Mouse (Mus musculus) heart, embryonic 14.5 days (tissue): ENCODE results near the gene Alg2. TPM values are rescaled to one million over a fixed set of nuclear protein-coding genes. Genes with fewer than 3 reads are reported as not detected.

ENCODE experiments used
- ATAC-seq: fragments of 200-750 bp; cut with Nextera tagmentation; 2 replicates; pipeline ENCODE4 v1.8.0; 2017; ENCODE audit warnings: low read depth, moderate TSS enrichment; ENCODE audit not compliant: insufficient number of reproducible peaks, insufficient read depth, low FRiP score
- H3K27ac ChIP-seq, 2 experiments: fragments of 200-500 bp in 1 of 2; fragments of 300-500 bp in 1 of 2; sonication (generic) in 1 of 2; replicated peaks in 1 of 2; 2 replicates each; pipeline ENCODE4 v1.5.1; 2012 to 2014; ENCODE audit warnings: low read depth in 2 of 2, low read length in 2 of 2, control low read depth in 1 of 2, mild to moderate bottlenecking in 1 of 2, mixed read lengths in 1 of 2; ENCODE audit not compliant: control insufficient read depth in 1 of 2, insufficient read depth in 1 of 2
- H3K27me3 ChIP-seq: fragments of 300-500 bp; sonication (generic); 2 replicates; pipeline ENCODE4 v1.6.1; 2014; ENCODE audit warnings: mild to moderate bottlenecking, low read length, control low read depth; ENCODE audit not compliant: control insufficient read depth, insufficient read depth
- H3K36me3 ChIP-seq: fragments of 300-500 bp; sonication (generic); 2 replicates; pipeline ENCODE4 v1.6.1; 2014; ENCODE audit warnings: mild to moderate bottlenecking, control low read depth, low read length, mixed read lengths; ENCODE audit not compliant: control insufficient read depth, insufficient read depth
- H3K4me1 ChIP-seq, 2 experiments: fragments of 200-500 bp in 1 of 2; fragments of 300-500 bp in 1 of 2; sonication (generic) in 1 of 2; 2 replicates each; pipeline ENCODE4 v1.6.1; 2012 to 2014; ENCODE audit warnings: low read length in 2 of 2, control low read depth in 1 of 2, mixed read lengths in 1 of 2; ENCODE audit not compliant: control insufficient read depth in 2 of 2, insufficient read depth in 2 of 2
- H3K4me2 ChIP-seq: fragments of 300-500 bp; sonication (generic); 2 replicates; pipeline ENCODE4 v1.6.1; 2014; ENCODE audit warnings: mild to moderate bottlenecking, low read length
- H3K4me3 ChIP-seq, 2 experiments: fragments of 200-500 bp in 1 of 2; fragments of 300-500 bp in 1 of 2; sonication (generic) in 1 of 2; 2 replicates each; pipeline ENCODE4 v1.5.1; 2012 to 2014; ENCODE audit warnings: low read length in 2 of 2, mild to moderate bottlenecking in 2 of 2, control low read depth in 1 of 2, low read depth in 1 of 2, moderate library complexity in 1 of 2; ENCODE audit not compliant: control insufficient read depth in 1 of 2, insufficient read depth in 1 of 2
- H3K9ac ChIP-seq: fragments of 300-500 bp; sonication (generic); 2 replicates; pipeline ENCODE4 v1.6.1; 2014; ENCODE audit warnings: mild to moderate bottlenecking, low read length
- H3K9me3 ChIP-seq: fragments of 300-500 bp; sonication (generic); 2 replicates; pipeline ENCODE4 v1.6.1; 2016; ENCODE audit warnings: low read length, control low read depth; ENCODE audit not compliant: control insufficient read depth
- WGBS: fragments of 180-500 bp; shearing (Covaris S2); extraction: QIAGEN DNeasy Blood & Tissue Kit; methylation state at CpG from one replicate; pipeline ENCODE4 v1.1.7; 2014; 5-methylcytosine and 5-hydroxymethylcytosine counted together
- polyA plus RNA-seq: library from polyadenylated mRNA; unstranded; fragments of >200 nt; fragmentation: Nextera tagmentation; extraction: Ambion mirVana; gene quantifications from 2 replicates; pipeline ENCODE4 v1.2.1, GENCODE M21; 2014

Alg2 gene
- 24.4 and 29.1 TPM in 2 replicates for polyA plus RNA-seq

- ATAC-seq = peak; percentile 94
- H3K9ac ChIP-seq = peak within 1 kb of the TSS; percentile 89
- H3K36me3 ChIP-seq = peaks cover 68% of the 10 kb centered on the region
- peak within 1 kb of the TSS; percentile 89 to 96 for H3K4me3 ChIP-seq
- WGBS = under 1% methylated on average over 58 of the region's 58 CpGs
- H3K4me1 ChIP-seq = peaks cover 2 to 24% of the 10 kb centered on the region in 2 experiments; a peak in 3 of 4 replicates
- no peaks in the 10 kb centered on the region for H3K27me3 ChIP-seq
- peak within 1 kb of the TSS; percentile 94 to 96 for H3K27ac ChIP-seq
- H3K4me2 ChIP-seq = peak within 1 kb of the TSS; percentile 73
- H3K9me3 ChIP-seq = no peaks in the 10 kb centered on the region
Measured at GRCm38 (mm10) chr4:47473968-47474729, at the start of gene Alg2, which contains the start of gene Sec61b. Alg2 (minus strand) TSS chr4:47474333. Sec61b (plus strand) TSS chr4:47474658.

GRCm38 (mm10) chr4:47521884-47522605, 47.9 kb upstream of the Alg2 start:
- no peak for ATAC-seq
- Histone ChIP-seq H3K9me3 (peaks cover 7% of the 10 kb centered on the region), H3K9ac (no peak overlapping the region), H3K4me3 (no peak overlapping the region), H3K4me2 (no peak overlapping the region), H3K27me3 (no peaks in the 10 kb centered on the region), H3K36me3 (no peaks in the 10 kb centered on the region), H3K27ac (no peak overlapping the region), H3K4me1 (peaks cover 4 to 5% of the 10 kb centered on the region in 2 experiments; a peak in 2 of 4 replicates)
- 52% methylated on average over 6 of the region's 6 CpGs for WGBS

- no peak overlapping the region for H3K9ac ChIP-seq
- no peaks in the 10 kb centered on the region for H3K36me3 ChIP-seq
- WGBS = 60% methylated on average over 4 of the region's 4 CpGs
Measured at GRCm38 (mm10) chr4:47520076-47520475, 45.9 kb upstream of the Alg2 start.

GRCm38 (mm10) chr4:47518551-47519181, 44.5 kb upstream of the Alg2 start:
- no peak overlapping the region for H3K27ac ChIP-seq
- peaks cover 4 to 5% of the 10 kb centered on the region in 2 experiments; a peak in 2 of 4 replicates for H3K4me1 ChIP-seq
- H3K4me2 ChIP-seq = no peak overlapping the region
- no peak overlapping the region for H3K4me3 ChIP-seq
- no peaks in the 10 kb centered on the region for H3K27me3 ChIP-seq
- WGBS = 73% methylated on average over 12 of the region's 12 CpGs
- H3K36me3 ChIP-seq = no peaks in the 10 kb centered on the region
- ATAC-seq = no peak
- H3K9ac ChIP-seq = no peak overlapping the region
- no peaks in the 10 kb centered on the region for H3K9me3 ChIP-seq

More at GRCm38 (mm10) chr4:47520076-47520475, 45.9 kb upstream of the Alg2 start:
- Histone ChIP-seq H3K4me2 (no peak overlapping the region), H3K4me3 (no peak overlapping the region), H3K4me1 (peaks cover 4 to 5% of the 10 kb centered on the region in 2 experiments; a peak in 2 of 4 replicates), H3K27me3 (no peaks in the 10 kb centered on the region), H3K9me3 (no peaks in the 10 kb centered on the region), H3K27ac (no peak overlapping the region)
- ATAC-seq = no peak

DNA sequence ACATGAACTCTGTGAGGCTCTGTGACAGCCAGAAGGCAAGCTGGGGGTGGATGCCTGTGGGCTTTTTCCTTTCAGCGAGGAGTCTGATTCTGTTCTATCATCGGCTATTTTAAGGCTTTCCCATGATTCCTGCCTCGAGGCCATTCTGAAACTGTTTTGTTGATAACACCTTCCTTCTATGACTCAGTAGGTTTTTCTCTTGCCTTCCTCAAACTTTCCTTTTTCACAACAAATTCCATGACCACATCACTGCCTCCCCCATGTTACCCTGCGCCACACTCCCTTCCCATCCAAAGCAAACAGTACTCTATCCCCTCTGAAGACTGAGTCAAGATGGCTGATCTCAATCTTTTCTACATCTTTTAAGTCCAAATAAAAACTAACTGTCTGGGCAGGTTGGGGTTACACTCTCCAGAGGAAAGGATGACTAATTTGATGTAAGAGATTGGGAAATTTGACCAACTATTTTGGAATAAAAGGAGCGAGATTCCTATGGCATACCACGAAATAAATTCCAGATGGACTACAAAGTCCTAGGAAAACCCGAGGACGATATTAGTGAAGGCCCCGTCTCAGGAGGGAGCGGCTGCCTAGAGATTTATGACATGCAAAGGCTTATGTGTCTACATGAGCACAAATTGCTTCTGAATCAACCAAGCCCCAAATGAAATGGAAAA, 30.8 kb upstream of the Alg2 start:
- Histone ChIP-seq H3K4me3 (no peak overlapping the region), H3K9ac (no peak overlapping the region), H3K9me3 (no peaks in the 10 kb centered on the region), H3K4me2 (no peak overlapping the region), H3K27ac (no peak overlapping the region), H3K27me3 (no peaks in the 10 kb centered on the region), H3K36me3 (no peaks in the 10 kb centered on the region), H3K4me1 (peaks cover 4 to 5% of the 10 kb centered on the region in 2 experiments)
- no peak for ATAC-seq
- 59% methylated on average over 10 of the region's 10 CpGs for WGBS

GRCm38 (mm10) chr4:47503045-47503444, 28.9 kb upstream of the Alg2 start:
- no peak for ATAC-seq
- Histone ChIP-seq H3K27me3 (no peaks in the 10 kb centered on the region), H3K4me3 (no peak overlapping the region), H3K9ac (no peak overlapping the region), H3K9me3 (no peaks in the 10 kb centered on the region), H3K27ac (no peak overlapping the region), H3K36me3 (no peaks in the 10 kb centered on the region), H3K4me2 (peak overlapping the region; percentile 46), H3K4me1 (peaks cover 4 to 5% of the 10 kb centered on the region in 2 experiments)
- 63% methylated on average over 6 of the region's 6 CpGs for WGBS

DNA sequence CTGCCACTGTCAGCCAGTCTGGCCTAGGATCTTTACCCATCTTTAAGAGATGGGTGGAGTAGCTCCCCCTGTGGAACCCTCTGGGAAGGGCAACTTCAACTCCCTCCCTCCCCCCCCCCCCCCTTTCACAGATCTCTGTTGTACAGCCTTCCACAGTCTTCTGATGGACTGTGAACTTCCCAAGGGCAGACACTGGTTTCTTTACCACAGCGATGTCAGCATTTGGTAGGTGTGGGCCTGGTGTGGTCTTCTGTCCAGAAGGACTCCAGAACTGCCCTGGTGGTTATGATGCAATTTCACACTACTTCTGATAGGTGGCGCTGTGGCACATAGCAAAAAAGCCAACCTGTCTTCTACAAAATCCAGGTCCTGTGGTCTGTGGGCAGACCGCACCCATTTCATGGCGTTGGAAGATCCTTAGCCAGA, 28.4 kb upstream of the Alg2 start:
- peaks cover 4 to 5% of the 10 kb centered on the region in 2 experiments for H3K4me1 ChIP-seq
- 16% methylated on average over 4 of the region's 4 CpGs for WGBS
- no peaks in the 10 kb centered on the region for H3K36me3 ChIP-seq
- H3K27ac ChIP-seq = no peak overlapping the region
- no peaks in the 10 kb centered on the region for H3K9me3 ChIP-seq
- no peak for ATAC-seq
- H3K27me3 ChIP-seq = no peaks in the 10 kb centered on the region
- H3K9ac ChIP-seq = no peak overlapping the region
- H3K4me2 ChIP-seq = peak overlapping the region; percentile 46
- no peak overlapping the region for H3K4me3 ChIP-seq
